Mouse (Mus musculus) midbrain, embryonic 15.5 days (tissue): Measurements from ENCODE around the gene Akip1. TPM values are rescaled to one million over a fixed set of nuclear protein-coding genes. Genes with fewer than 3 reads are reported as not detected.

Experiments used
- ATAC-seq: fragments of 200-750 bp; cut with Nextera tagmentation; replicated peaks from 2 replicates; pipeline ENCODE4 v1.8.0; 2017; ENCODE audit warnings: moderate TSS enrichment
- H3K27ac ChIP-seq: fragments of 300-500 bp; sonication (generic); 2 replicates; pipeline ENCODE4 v1.5.1; 2015; ENCODE audit warnings: mild to moderate bottlenecking, inconsistent platforms
- H3K27me3 ChIP-seq: fragments of 300-500 bp; sonication (generic); replicated peaks from 2 replicates; pipeline ENCODE4 v1.6.1; 2015; ENCODE audit warnings: inconsistent platforms
- H3K36me3 ChIP-seq: fragments of 300-500 bp; sonication (generic); replicated peaks from 2 replicates; pipeline ENCODE4 v1.6.1; 2015; ENCODE audit warnings: inconsistent platforms
- H3K4me1 ChIP-seq: fragments of 300-500 bp; sonication (generic); 2 replicates; pipeline ENCODE4 v1.6.1; 2015; ENCODE audit warnings: inconsistent platforms
- H3K4me2 ChIP-seq: fragments of 300-500 bp; sonication (generic); 2 replicates; pipeline ENCODE4 v1.6.1; 2015; ENCODE audit warnings: inconsistent platforms, mild to moderate bottlenecking, moderate library complexity
- H3K4me3 ChIP-seq: fragments of 300-500 bp; sonication (generic); 2 replicates; pipeline ENCODE4 v1.5.1; 2015; ENCODE audit warnings: mild to moderate bottlenecking, inconsistent platforms
- H3K9ac ChIP-seq: fragments of 300-500 bp; sonication (generic); 2 replicates; pipeline ENCODE4 v1.6.1; 2015; ENCODE audit warnings: mild to moderate bottlenecking, inconsistent platforms
- H3K9me3 ChIP-seq: fragments of 300-500 bp; sonication (generic); 2 replicates; pipeline ENCODE4 v1.6.1; 2016; ENCODE audit warnings: inconsistent platforms
- WGBS: fragments of 180-500 bp; shearing (Covaris S2); methylation state at CpG from one replicate; pipeline ENCODE4 v1.1.7; 2015; ENCODE audit warnings: mixed read lengths; 5-methylcytosine and 5-hydroxymethylcytosine counted together
- polyA plus RNA-seq: library from polyadenylated mRNA; unstranded; fragments of >200 nt; fragmentation: Nextera tagmentation; extraction: Ambion mirVana; gene quantifications from 2 replicates; pipeline ENCODE4 v1.2.1, GENCODE M21; 2015

Akip1 gene
- polyA plus RNA-seq, 1 experiment from 2014 or later: 13.1 TPM

GRCm38 (mm10) chr7:109752008-109752925 lies 48.8 kb downstream of the Akip1 start, which contains the start of gene Tmem9b:
Gene Tmem9b (minus strand): TSS chr7:109752875.
- Histone ChIP-seq H3K36me3 (no peaks in the 10 kb centered on the region), H3K4me2 (peak within 1 kb of the TSS; percentile 83), H3K4me1 (peaks cover 31% of the 10 kb centered on the region), H3K9me3 (no peaks in the 10 kb centered on the region), H3K9ac (peak within 1 kb of the TSS; percentile 88), H3K27ac (peak within 1 kb of the TSS; percentile 84), H3K27me3 (no peaks in the 10 kb centered on the region), H3K4me3 (peak within 1 kb of the TSS; percentile 72)
- under 1% methylated on average over 74 of the region's 74 CpGs for WGBS
- ATAC-seq: peak; percentile 95

GRCm38 (mm10) chr7:109754034-109754433 lies 50.5 kb downstream of the Akip1 start:
- H3K36me3 ChIP-seq: no peaks in the 10 kb centered on the region
- no peaks in the 10 kb centered on the region for H3K27me3 ChIP-seq
- no peak overlapping the region for H3K4me3 ChIP-seq
- ATAC-seq: no peak
- H3K27ac ChIP-seq: no peak overlapping the region
- H3K4me2 ChIP-seq: no peak overlapping the region
- H3K4me1 ChIP-seq: peaks cover 31% of the 10 kb centered on the region
- 91% methylated on average over 8 of the region's 8 CpGs for WGBS
- H3K9me3 ChIP-seq: no peaks in the 10 kb centered on the region
- H3K9ac ChIP-seq: no peak overlapping the region

- no peak for ATAC-seq
- Histone ChIP-seq H3K4me3 (no peak overlapping the region), H3K9ac (no peak overlapping the region), H3K9me3 (no peaks in the 10 kb centered on the region), H3K27me3 (no peaks in the 10 kb centered on the region), H3K27ac (no peak overlapping the region), H3K36me3 (no peaks in the 10 kb centered on the region), H3K4me2 (no peak overlapping the region), H3K4me1 (peaks cover 19% of the 10 kb centered on the region)
- 88% methylated on average over 3 of the region's 3 CpGs for WGBS
These were observed 52.8 kb downstream of the Akip1 start for GRCm38 (mm10) chr7:109756291-109756690.

Other genes with a start within 250 kb of the Akip1 start
- 0.92 and 1.1 TPM in 2 replicates for gene Trim66, start 195.6 kb upstream of the Akip1 start, polyA plus RNA-seq
- gene Rpl27a, start 184.5 kb upstream of the Akip1 start, polyA plus RNA-seq: 64.4 and 67.9 TPM in 2 replicates
- gene St5, start 85 bp upstream of the Akip1 start, polyA plus RNA-seq: 19.4 and 19.7 TPM in 2 replicates
- gene BC051019, start 20.2 kb downstream of the Akip1 start, polyA plus RNA-seq: 0.20 and 0.23 TPM in 2 replicates
- 0.26 and 0.34 TPM in 2 replicates for gene Ascl3, start 28.0 kb downstream of the Akip1 start, polyA plus RNA-seq
- gene Tmem9b, start 49.2 kb downstream of the Akip1 start, polyA plus RNA-seq: 116 and 121 TPM in 2 replicates
- gene Nrip3, start 78.3 kb downstream of the Akip1 start, polyA plus RNA-seq: 7.2 and 8.4 TPM in 2 replicates
- 1.7 and 2.2 TPM in 2 replicates for gene Scube2, start 162.0 kb downstream of the Akip1 start, polyA plus RNA-seq